Mouse (Mus musculus): ENCODE data around the gene Krt33a.
A peak's percentile ranks its signal among the peaks of the same experiment; 100 is the strongest.

Gene Krt33a

GRCm38 (mm10) chr11:100016112-100016511 lies at the start of gene Krt33a:
Krt33a (minus strand) TSS chr11:100016212.
- no peak for DNase-seq

GRCm38 (mm10) chr11:100058875-100059274 lies 42.9 kb upstream of the Krt33a start:
- DNase-seq: no peak

GRCm38 (mm10) chr11:100055686-100056655 lies 40.0 kb upstream of the Krt33a start:
- no peak for DNase-seq

GRCm38 (mm10) chr11:100050451-100050850 lies 34.4 kb upstream of the Krt33a start, which contains the start of gene Krt31:
Krt31 (minus strand) TSS chr11:100050551.
- no peak for DNase-seq

- DNase-seq: no peak
These were observed 31.2 kb upstream of the Krt33a start for GRCm38 (mm10) chr11:100047193-100047592.

- no peak for DNase-seq
These were observed 30.4 kb upstream of the Krt33a start for GRCm38 (mm10) chr11:100046303-100046866.

GRCm38 (mm10) chr11:100041454-100041853 lies 25.4 kb upstream of the Krt33a start, which contains the start of gene Krt34:
Krt34 (minus strand) TSS chr11:100041554.
- no peak for DNase-seq

- DNase-seq: no peak
These were observed 13.8 kb upstream of the Krt33a start, which contains the start of gene Krt33b for GRCm38 (mm10) chr11:100029768-100030167. Krt33b (minus strand) TSS chr11:100029868.

- DNase-seq: no peak
These were observed 5.4 kb upstream of the Krt33a start for GRCm38 (mm10) chr11:100021438-100021837.

- no peak for DNase-seq
These were observed 3.5 kb upstream of the Krt33a start for GRCm38 (mm10) chr11:100019466-100019865.

GRCm38 (mm10) chr11:100013691-100014171 lies 2.3 kb downstream of the Krt33a start:
- no peak for DNase-seq

- no peak for DNase-seq
These were observed 5.3 kb downstream of the Krt33a start for GRCm38 (mm10) chr11:100010682-100011081.

GRCm38 (mm10) chr11:100008336-100008735 lies 7.7 kb downstream of the Krt33a start:
- DNase-seq: no peak

- DNase-seq: no peak
These were observed 9.4 kb downstream of the Krt33a start for GRCm38 (mm10) chr11:100006624-100007023.

GRCm38 (mm10) chr11:100005905-100006304 lies 10.1 kb downstream of the Krt33a start:
- DNase-seq: no peak

- DNase-seq: peak; percentile 68
These were observed 11.2 kb downstream of the Krt33a start for GRCm38 (mm10) chr11:100004846-100005245.

- DNase-seq: no peak
These were observed 16.9 kb downstream of the Krt33a start for GRCm38 (mm10) chr11:99999091-99999490.

GRCm38 (mm10) chr11:99994384-99994661 lies 21.7 kb downstream of the Krt33a start:
- DNase-seq: no peak

GRCm38 (mm10) chr11:99993620-99994383 lies 22.2 kb downstream of the Krt33a start, which contains the start of gene Krtap17-1:
Krtap17-1 (minus strand) TSS chr11:99993994.
- no peak for DNase-seq

GRCm38 (mm10) chr11:99990571-99990970 lies 25.4 kb downstream of the Krt33a start:
- DNase-seq: no peak

GRCm38 (mm10) chr11:99989881-99990405 lies 26.1 kb downstream of the Krt33a start:
- DNase-seq: no peak

GRCm38 (mm10) chr11:99988530-99988929 lies 27.5 kb downstream of the Krt33a start:
- no peak for DNase-seq

- DNase-seq: no peak
These were observed 29.8 kb downstream of the Krt33a start, which contains the start of gene Krtap16-1 for GRCm38 (mm10) chr11:99986180-99986647. Krtap16-1 (minus strand) TSS chr11:99986597.

All from right cerebral cortex, postnatal 14 days (tissue).